Mouse (Mus musculus): ENCODE data around the gene Slc6a12.

Slc6a12 gene

DNA sequence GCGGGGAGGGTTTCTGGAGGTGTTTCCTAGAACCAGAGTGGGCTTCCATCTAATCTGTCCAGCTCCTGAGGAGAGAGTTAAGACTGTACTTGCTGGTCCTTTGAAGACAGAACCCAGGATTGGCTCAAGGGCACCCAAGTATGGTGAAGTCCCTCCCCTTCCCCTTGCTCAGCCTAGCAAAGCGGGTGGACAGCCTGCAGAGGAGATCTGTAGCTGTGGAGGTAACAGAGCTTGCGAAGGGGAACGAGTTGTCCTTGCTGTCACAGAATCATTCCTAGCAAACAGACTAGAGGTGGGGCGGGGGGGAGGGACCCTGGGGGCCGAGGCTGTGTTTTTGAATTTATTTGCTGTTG lies 871 bp downstream of the Slc6a12 start:
- WGBS: 77% methylated on average over 6 of the region's 6 CpGs

DNA sequence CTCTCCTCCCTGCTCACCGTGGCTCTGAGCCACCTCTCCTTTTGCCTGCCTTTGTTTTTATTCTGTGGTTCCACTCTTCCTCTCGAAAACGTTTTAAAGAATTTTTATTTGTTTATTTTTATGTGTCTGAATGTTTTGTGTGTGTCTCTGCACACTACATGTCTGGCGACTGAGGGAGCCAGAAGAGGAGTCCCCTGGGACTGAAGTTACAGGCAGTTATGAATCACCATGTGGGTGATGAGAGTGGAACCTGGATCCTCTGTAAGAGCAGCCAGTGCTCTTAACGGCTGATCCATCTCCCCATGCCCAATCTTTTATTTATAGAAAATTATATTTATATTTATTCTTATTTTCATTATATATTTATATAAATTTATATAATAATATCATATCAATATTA lies 1.5 kb downstream of the Slc6a12 start:
- 57% methylated on average over 5 of the region's 5 CpGs for WGBS

DNA sequence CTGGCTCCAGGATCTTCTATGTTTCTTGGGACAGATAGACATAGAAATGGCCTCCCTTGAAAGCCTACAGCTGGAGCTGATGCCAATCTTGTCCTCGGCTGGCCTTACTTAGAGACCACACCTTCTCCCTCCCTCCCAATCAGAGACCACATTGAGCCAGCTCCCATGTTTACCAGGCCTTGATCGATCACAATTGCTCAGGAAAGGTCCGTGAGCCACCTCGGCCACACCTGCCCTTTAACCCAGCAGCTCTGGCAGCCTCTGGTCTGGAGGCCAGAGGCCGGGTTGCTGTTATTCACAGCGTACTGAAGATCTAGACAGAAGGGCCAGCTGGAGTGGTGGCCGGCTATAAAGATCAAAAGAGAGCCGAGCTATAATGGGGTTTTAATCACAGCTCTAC lies 3.6 kb downstream of the Slc6a12 start:
- 66% methylated on average over 8 of the region's 8 CpGs for WGBS

DNA sequence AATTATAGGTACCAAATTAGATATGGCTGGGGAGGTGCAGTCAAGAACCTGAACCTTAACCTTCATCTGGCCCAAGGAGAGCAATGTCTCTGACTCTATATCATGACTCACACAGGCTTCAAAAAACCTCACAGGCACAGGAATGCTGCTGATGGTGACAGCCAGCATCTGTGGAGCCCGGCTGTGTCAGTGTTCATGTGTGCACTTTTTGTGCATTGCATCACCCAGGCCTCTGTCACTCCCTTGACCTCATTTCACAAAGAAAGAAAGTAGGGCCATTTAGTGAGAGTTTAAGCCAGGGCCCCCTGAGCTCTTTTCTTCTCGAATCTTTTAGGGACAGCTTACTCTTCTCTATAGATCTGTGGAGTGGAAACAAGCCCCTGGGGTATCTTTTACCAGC lies 9.4 kb downstream of the Slc6a12 start:
- 51% methylated on average over 2 of the region's 2 CpGs for WGBS

DNA sequence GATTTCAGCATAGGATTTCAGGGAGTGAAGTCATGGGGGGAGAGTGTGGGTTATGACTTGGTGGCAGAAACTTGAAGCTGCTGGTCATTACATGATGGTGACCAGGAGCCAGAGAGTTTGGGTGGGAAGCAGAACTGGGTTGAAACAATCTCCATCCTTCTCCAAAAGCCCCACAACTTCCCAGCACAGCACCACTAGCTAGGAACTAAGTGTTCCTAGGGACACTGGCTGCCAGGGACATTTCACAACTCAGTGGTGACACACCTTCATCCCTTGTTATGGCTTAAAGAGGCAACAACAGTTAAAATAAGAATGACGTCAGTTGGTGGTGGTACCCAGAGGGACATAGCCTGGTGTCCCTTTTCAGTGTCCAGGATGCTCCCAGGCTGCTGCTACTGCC lies 13.2 kb downstream of the Slc6a12 start:
- 89% methylated on average over 1 of the region's 1 CpGs for WGBS

DNA sequence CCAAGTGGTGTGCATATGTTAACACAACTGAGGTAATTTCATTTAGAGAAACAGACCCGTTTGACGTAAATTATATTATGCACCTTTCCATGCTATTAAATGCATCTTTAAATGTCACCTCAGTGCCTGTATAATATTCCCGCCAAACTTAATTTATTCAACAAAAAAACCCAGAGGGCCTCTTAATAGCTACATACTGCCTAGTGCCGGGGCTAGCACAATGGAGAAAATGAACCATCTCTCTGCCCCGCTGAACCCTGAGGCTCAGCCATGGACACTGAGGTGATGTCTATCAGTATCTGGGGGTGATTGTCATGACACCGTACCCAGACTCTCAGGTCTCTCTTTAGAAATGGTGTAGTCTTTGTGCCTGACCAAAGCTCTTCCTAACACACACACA lies 14.4 kb downstream of the Slc6a12 start:
- WGBS: 85% methylated on average over 6 of the region's 6 CpGs

DNA sequence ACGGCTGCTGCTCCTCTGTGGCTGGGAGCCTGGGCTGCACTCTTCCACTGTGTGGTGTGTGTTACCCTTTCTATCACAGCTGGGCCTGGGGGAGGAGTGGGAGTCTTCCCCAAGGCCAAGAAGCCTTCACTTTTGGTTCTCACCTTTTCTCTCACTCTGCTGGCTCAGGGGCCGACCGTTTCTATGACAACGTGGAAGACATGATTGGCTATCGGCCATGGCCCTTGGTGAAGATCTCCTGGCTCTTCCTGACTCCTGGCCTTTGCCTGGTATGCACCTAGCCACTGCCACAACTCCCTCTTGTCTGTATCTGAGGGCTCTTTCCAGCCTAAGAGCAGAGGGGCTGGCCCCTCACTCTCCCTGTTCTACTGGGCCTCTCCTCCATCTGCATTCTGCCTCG lies 20.2 kb downstream of the Slc6a12 start:
- whole genome bisulfite sequencing: 73% methylated on average over 6 of the region's 6 CpGs

DNA sequence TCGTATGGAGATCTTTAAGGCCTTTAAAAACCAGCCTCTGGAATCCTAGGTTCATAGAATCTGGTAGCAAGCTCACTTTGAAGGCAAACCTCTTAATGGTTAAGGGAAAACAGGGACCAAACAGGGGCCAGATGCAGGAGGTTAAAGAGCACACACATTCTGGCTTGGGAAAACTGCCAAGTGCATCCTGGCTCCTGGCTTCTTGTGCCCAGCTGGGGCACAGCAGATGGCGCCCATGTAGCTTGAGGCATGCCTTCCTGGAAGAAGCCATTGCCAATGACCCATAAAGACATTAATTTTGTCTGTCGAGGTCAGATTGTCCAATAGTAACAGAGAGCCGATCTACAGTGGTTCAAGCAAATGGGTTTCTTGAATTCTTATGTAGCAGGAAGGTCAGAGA lies 21.1 kb downstream of the Slc6a12 start:
- WGBS: 92% methylated on average over 4 of the region's 4 CpGs

DNA sequence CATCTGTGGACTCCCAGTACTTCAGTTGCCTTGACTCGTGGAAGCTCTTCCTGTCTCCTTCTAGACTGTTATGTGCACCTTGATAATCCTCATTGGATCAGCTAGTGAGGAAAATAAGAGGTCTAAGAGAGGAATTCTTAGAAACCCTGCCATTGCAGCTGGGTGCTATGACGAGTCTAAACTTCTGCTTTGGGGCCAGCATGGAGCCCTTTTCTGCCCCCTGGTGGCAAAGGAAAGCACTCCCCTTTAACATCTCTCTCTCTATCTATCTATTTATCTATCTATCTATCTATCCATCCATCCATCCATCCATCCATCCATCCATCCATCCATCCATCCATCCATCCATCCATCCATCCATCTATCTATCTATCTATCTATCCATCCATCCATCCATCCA lies 23.7 kb downstream of the Slc6a12 start:
- 13% methylated on average over 2 of the region's 2 CpGs for whole genome bisulfite sequencing

DNA sequence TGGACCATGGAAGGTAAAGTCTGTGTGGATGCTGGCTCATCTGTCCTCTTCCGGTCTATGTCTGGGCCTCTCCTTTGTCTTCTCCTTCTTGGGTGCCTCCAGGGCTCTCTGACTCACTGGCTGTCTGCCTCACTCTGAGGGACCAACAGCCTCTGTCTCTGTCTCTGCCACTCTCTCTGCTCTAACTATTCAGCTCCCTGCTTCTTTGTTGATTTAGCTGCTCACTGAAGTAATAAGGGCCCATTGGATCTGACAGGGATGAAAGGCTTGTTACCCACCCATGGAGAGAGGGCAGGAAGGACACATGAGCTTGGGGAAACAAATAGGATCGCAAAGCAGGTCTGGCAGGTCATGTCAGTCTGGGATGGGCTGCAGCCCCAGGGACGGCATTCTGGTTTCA lies 24.2 kb downstream of the Slc6a12 start:
- WGBS: 76% methylated on average over 3 of the region's 3 CpGs

DNA sequence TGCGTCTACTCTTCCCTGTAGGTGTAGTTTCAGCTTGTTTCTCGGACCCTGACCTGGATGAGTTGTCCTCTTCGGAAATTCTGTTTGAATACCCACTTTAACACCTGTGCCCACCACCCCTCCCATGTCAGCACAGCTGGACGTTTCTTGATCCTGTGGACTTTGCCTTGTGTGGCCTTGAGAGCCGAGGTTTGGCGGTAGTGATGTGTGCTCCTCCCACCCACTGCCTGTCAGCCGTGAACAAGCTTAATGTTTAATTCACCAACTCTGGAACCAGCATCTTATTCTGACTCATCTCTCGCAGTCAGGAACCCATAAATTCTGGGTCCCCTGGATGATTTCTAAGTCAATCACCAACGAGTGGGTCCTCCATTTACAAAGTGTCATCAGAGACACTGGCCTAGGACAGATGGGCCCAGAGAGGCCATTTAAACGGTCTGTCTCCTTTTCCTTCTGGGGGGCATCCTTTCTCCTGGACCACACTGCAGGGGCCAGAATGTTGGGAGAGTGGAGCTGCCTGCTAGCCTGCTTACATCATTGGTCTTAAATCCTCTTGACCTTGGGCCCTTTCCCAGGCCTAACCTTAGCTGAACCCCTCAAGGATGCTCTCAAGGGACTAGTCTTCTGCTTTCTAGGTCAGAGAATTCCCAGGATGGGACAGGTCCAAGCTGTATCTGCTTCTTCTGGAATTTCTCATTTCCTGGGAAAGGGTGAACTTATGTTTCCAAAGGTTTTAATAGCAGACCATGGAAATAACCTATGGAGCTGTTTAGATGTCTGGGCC lies 28.5 kb downstream of the Slc6a12 start:
- WGBS: 45% methylated on average over 10 of the region's 10 CpGs

DNA sequence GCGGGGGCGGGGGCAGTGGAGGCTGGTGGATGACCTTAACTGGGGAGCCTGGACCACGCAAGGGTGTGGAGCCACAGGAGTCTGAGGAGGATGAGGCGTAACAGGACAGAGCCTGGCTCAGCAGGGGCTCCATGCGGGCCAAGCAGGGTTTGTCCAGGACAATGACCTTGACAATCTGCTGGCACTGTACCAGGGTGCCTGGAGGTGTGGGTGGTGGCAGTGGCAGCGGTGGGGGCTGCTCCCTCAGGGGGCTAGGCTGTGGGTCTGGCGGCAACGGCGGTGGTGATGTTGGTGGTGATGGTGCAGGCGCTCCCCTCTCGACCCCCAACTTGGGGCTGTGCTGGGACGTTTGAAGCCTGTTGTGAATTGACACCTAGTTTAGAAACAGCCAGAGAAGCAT lies 33.3 kb downstream of the Slc6a12 start:
- WGBS: 80% methylated on average over 12 of the region's 12 CpGs

DNA sequence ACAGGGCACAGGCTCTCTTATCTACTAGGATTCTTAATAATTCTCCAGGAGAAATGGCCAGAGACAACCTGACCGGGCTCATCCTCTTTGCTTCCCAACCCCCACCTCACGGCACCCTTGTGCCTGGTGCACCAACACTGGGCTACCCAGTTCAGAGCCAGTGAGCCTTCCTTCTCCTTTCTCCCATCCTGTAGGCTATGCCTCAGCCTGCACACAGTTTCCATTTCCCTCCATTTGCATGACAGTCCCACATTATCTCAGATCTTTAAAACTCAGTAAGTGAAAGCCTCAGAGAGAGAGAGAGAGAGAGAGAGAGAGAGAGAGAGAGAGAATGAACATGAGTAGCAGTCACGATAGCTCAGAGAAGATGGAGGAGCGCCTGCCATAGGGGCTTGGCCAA lies 35.4 kb downstream of the Slc6a12 start:
- WGBS: 74% methylated on average over 4 of the region's 4 CpGs

DNA sequence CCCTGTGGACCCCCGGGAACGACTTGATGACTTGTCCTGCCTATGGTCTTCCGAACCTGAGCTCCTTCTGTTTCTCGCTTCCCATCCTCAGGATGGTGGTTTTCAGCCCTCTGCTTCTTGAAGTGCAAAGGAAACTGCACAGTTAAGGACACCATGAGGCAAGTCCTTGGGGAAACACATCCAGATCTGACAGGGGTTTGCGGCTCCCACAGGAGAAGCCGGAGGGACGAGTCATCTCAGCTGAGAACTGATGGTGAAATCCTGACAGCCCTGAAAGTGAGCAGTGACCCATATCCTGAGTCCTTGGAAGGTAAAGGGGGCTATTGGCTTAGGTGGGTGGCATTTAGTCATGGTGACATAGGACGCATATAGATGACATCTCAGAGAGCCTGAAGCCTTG lies 37.7 kb downstream of the Slc6a12 start:
- 83% methylated on average over 8 of the region's 8 CpGs for WGBS

DNA sequence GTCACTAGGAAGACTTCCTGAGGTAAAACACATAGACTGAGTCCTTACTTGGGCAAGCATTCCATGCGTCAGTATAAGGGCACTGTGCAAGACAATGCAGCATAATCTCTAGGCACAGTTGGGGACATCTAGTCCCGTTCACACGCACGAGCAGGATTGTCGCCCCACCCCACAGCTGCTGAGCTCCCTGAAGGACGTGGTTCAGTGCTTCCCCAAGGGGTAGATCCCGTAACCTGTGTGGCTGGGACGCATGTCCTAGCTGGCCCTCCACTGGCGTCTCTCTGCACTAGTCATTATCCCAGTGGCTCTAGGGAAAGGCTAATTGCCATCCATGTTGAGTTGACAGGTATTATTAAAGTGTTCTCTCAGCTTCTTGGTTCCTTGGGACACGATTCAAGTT lies 39.2 kb downstream of the Slc6a12 start:
- WGBS: 59% methylated on average over 10 of the region's 10 CpGs

DNA sequence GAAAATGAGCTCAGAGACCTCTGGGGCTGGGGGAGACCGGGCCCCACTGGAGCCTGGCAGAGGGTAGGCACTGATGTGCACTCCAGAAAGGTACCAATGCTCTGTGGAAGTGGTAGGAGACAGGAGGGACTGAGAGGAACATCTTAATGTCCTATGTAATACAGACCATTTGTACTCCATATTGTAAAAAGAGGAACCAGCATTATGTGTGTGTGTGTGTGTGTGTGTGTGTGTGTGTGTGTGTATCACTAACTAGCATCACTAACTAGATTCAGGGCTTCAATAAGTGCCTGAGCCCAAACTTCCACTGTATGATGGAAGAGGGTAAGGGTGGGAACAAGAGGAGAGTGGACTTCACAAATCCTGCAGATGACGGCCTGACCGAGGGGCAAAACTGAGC lies 42.5 kb downstream of the Slc6a12 start:
- 92% methylated on average over 3 of the region's 3 CpGs for WGBS

DNA sequence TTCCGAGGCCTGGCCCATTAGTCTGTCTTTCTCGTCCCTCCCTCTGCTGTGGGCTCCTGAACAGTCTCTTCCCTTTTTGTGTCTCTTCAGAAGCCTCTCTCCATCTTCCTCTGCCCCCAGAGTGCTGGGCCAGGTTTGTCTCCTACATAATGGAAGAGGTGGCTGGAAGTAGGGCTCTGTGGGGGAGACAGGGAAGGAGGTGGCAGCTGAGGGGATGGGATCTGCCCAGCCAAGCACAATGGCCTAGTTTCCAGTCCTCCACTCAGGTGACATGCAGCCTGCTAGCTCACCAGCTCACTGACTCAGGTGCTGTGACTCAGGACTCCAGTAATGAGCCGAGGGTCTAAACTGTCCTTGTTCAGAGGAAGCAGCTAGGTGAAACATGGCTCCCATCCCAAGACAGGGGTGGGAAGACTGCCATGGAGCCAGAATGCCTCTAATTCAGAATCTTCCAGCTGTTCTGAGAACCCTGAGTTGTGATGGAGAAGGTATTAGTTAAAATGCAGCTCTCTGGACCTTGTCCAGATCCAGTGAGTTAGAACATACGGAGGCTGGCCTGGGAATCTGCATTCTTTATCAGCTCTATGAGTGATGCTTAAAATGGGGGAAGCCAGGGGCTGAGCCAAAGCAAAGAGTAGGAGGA lies 49.9 kb downstream of the Slc6a12 start:
- WGBS: 59% methylated on average over 4 of the region's 4 CpGs

DNA sequence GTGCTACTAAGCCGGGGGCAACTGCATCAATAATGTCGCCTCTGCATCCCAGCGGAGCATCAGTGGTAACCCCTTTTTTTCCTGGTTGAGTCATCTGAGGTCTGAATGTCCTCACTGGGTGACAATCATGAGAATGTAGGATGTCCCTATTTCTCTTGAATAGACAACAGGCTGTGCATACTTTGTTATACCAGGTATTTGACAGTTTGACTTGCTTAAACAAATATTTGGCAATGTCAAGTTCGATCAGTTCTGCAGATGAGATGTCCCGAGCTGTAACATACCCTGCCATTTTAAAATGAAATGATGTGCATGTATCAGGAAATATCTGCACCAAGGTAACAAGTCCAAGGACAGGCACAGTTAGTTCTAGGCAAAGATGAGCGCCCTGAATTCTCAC lies 58.3 kb downstream of the Slc6a12 start:
- WGBS: 92% methylated on average over 6 of the region's 6 CpGs

DNA sequence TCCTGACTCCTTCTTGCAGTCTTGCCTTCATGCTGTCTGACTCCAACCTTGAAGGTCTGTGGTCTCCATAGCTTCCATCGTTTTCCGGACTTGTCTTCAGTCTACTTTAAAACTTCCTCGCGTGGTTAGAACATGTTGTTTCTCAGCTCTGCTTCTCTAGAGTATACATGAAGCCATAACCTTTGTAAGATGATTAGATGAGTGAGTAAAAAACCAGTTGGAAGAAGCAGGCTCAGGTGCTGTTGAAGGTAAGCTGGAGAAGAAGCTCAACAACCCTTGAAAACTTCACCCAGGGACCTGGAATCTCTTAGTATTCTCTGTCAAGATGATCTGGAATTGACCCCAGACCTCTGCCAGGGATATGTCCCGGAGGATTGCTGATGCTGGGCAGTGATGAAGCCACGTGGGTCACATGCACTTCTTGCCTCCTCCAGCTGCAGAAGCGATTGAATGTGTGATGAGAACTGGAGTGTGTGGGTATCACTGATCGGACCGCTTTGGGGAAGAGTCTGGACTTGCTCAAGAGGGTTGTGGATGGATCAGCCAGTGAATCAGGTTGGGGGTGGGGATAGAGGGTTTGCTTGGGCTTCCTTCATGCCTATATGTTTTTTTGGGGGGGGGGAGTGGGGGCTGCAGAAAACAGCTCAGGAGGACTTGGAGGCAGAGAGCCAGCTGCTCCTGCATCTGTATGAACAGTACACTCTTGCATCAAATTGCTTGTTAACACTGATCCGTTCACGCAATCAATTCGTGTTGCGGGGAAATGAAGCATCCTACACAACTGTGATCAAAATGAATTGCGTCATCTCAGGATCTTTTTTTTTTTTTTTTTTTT lies 59.2 kb downstream of the Slc6a12 start:
- WGBS: 71% methylated on average over 14 of the region's 14 CpGs

DNA sequence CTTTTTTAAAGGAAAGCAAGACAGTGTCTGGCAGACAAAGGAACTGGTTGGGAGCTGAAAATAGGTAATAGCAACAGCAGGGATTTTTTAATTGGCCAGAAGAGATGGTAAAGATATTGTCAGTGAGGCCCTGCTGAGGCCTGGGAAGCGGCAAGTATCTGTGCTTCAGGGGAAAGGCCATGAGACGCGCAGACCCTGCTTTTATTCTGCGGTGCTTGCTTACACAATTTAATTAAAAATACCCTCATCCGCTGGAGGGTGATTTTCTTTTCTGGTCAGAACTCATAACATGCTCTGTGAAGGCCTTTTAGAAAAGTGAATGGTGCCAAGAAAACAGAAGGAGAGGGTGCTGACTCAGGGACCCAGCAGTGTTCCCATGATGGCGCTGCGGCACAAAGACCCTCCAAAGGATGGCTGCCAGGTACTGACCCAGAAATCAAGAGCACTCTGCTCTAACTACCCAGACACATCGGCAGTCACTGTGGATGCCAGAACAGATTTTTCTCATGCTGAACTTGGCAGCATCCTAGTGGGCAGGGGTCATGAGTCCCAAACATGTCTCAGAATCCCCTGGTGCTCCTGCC lies 59.9 kb downstream of the Slc6a12 start:
- WGBS: 45% methylated on average over 8 of the region's 8 CpGs

DNA sequence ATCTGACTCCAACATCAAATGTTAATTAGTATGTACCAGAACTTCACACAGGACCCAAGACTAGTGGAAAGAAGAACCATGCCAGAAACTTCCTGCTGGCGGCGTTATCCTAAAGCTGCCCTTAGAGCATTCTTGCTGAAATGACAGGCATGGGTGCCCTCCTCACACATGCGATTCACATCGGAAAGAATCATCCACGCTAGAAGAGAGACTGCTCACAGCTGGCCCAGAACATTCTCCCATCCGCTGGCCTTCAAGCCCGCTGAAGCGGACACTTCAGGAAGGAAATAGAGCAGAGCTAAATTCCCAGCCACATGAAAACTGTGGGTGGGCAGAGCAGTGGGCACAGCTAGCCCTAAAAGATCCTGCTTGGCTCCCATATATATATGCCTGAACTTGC lies 62.4 kb downstream of the Slc6a12 start:
- 59% methylated on average over 8 of the region's 8 CpGs for WGBS

DNA sequence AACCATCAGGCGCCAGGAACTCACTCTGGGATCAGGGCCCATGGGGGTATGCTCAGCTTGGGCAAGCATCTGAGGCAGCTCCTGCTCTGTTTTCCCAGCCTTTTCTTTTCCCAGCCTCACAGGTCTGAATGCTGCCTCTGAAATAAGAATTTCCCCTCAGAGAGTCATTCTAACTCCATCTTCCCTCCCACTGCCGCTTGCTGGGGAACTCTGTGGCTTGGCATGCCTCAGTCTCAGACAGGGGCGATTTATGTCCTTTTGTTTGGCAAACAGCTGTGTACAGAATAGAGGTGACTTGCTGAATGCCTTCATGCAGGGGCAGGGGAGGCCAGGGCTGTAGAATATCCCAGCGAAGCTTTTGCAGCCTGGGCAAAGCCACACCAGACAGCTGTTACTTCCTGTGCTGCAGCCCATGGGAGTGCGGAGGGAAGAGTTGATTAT lies 64.7 kb downstream of the Slc6a12 start:
- WGBS: 45% methylated on average over 5 of the region's 5 CpGs

Measured in cerebral cortex, adult 2 months (tissue).